Mouse (Mus musculus) cerebellum, postnatal 14 days (tissue): ENCODE measurements at regions not wholly inside any gene's neighbourhood (a gene's known extent, or its start where the extent isn't known, plus 50 kb on each side); places are given as distances from the start of the nearest gene placed in this dataset.

Experiments
- DNase-seq, 2 experiments: peaks; one replicate each; pipeline ENCODE4 v3.0.0; 2021; ENCODE audit warnings: mixed read lengths in 2 of 2

- peak; percentile 27 to 44 for DNase-seq
Observed at GRCm38 (mm10) chr1:190500106-190500505, 329.6 kb upstream of the Prox1 start.

GRCm38 (mm10) chr1:190497474-190497873, 327.0 kb upstream of the Prox1 start:
- DNase-seq = no peak

- DNase-seq = peak; percentile 24 to 43
Observed at GRCm38 (mm10) chr1:190495741-190496520, 325.4 kb upstream of the Prox1 start.

GRCm38 (mm10) chr1:190486551-190487104, 316.1 kb upstream of the Prox1 start:
- DNase-seq = no peak

- no peak for DNase-seq
Observed at GRCm38 (mm10) chr1:190483366-190483765, 312.9 kb upstream of the Prox1 start.

GRCm38 (mm10) chr1:190481071-190481470, 310.6 kb upstream of the Prox1 start:
- DNase-seq = no peak

GRCm38 (mm10) chr1:190480601-190481000, 310.1 kb upstream of the Prox1 start:
- no peak for DNase-seq

GRCm38 (mm10) chr1:190472761-190473160, 302.2 kb upstream of the Prox1 start:
- DNase-seq = no peak

GRCm38 (mm10) chr1:190470336-190470735, 299.8 kb upstream of the Prox1 start:
- peak; percentile 70 to 72 for DNase-seq

GRCm38 (mm10) chr1:190457541-190458061, 287.1 kb upstream of the Prox1 start:
- no peak for DNase-seq

GRCm38 (mm10) chr1:190453549-190453948, 283.0 kb upstream of the Prox1 start:
- no peak for DNase-seq

- DNase-seq = no peak
Observed at GRCm38 (mm10) chr1:190452115-190452842, 281.8 kb upstream of the Prox1 start.

- DNase-seq = no peak
Observed at GRCm38 (mm10) chr1:190448263-190448662, 277.7 kb upstream of the Prox1 start.

GRCm38 (mm10) chr1:190447253-190447652, 276.7 kb upstream of the Prox1 start:
- no peak for DNase-seq

- DNase-seq = no peak
Observed at GRCm38 (mm10) chr1:190446676-190447075, 276.2 kb upstream of the Prox1 start.

- DNase-seq = no peak
Observed at GRCm38 (mm10) chr1:190444366-190444765, 273.9 kb upstream of the Prox1 start.

- no peak for DNase-seq
Observed at GRCm38 (mm10) chr1:190443234-190443633, 272.7 kb upstream of the Prox1 start.

- no peak for DNase-seq
Observed at GRCm38 (mm10) chr1:190442166-190442565, 271.7 kb upstream of the Prox1 start.

- no peak for DNase-seq
Observed at GRCm38 (mm10) chr1:190438789-190439188, 268.3 kb upstream of the Prox1 start.

GRCm38 (mm10) chr1:190422874-190423273, 252.4 kb upstream of the Prox1 start:
- DNase-seq = peak; percentile 32 to 42

GRCm38 (mm10) chr1:190419709-190420108, 249.2 kb upstream of the Prox1 start:
- DNase-seq = peak in 1 of 2 experiments; percentile 13

GRCm38 (mm10) chr1:190417326-190417725, 246.8 kb upstream of the Prox1 start:
- DNase-seq = peak in 1 of 2 experiments; percentile 17

- no peak for DNase-seq
Observed at GRCm38 (mm10) chr1:190411756-190412155, 241.2 kb upstream of the Prox1 start.

GRCm38 (mm10) chr1:190403335-190403734, 232.8 kb upstream of the Prox1 start:
- no peak for DNase-seq
